Mouse (Mus musculus): ENCODE data around the gene Filip1l. TPM values are rescaled to one million over a fixed set of nuclear protein-coding genes. Genes with fewer than 3 reads are reported as not detected.
A peak's percentile ranks its signal among the peaks of the same experiment; 100 is the strongest.

Gene Filip1l
- total RNA-seq, 2 experiments from 2014 or later: 3.2 to 4.6 TPM

- DNase-seq (ENCODE audit: low spot score in 2 of 2): no peak
These were observed 172.2 kb downstream of the Filip1l start for GRCm38 (mm10) chr16:57525046-57525445.

GRCm38 (mm10) chr16:57525476-57525875 lies 172.6 kb downstream of the Filip1l start:
- DNase-seq (ENCODE audit: low spot score in 2 of 2): no peak

- no peak for DNase-seq (ENCODE audit: low spot score in 2 of 2)
These were observed 174.0 kb downstream of the Filip1l start for GRCm38 (mm10) chr16:57526893-57527292.

GRCm38 (mm10) chr16:57528457-57528856 lies 175.6 kb downstream of the Filip1l start:
- DNase-seq (ENCODE audit: low spot score in 2 of 2): no peak

- no peak for DNase-seq (ENCODE audit: low spot score in 2 of 2)
These were observed 177.7 kb downstream of the Filip1l start for GRCm38 (mm10) chr16:57530547-57530946.

GRCm38 (mm10) chr16:57532081-57532493 lies 179.2 kb downstream of the Filip1l start:
- DNase-seq (ENCODE audit: low spot score in 2 of 2): no peak

GRCm38 (mm10) chr16:57534365-57534764 lies 181.5 kb downstream of the Filip1l start:
- no peak for DNase-seq (ENCODE audit: low spot score in 2 of 2)

GRCm38 (mm10) chr16:57534811-57535210 lies 181.9 kb downstream of the Filip1l start:
- no peak for DNase-seq (ENCODE audit: low spot score in 2 of 2)

GRCm38 (mm10) chr16:57536511-57536910 lies 183.6 kb downstream of the Filip1l start:
- no peak for DNase-seq (ENCODE audit: low spot score in 2 of 2)

GRCm38 (mm10) chr16:57543243-57543642 lies 190.3 kb downstream of the Filip1l start:
- DNase-seq (ENCODE audit: low spot score in 2 of 2): no peak

- no peak for DNase-seq (ENCODE audit: low spot score in 2 of 2)
These were observed 191.5 kb downstream of the Filip1l start for GRCm38 (mm10) chr16:57544441-57544840.

GRCm38 (mm10) chr16:57546355-57546754 lies 193.5 kb downstream of the Filip1l start:
- no peak for DNase-seq (ENCODE audit: low spot score in 2 of 2)

GRCm38 (mm10) chr16:57548608-57549007 lies 195.7 kb downstream of the Filip1l start:
- no peak for DNase-seq (ENCODE audit: low spot score in 2 of 2)

- peak; percentile 21 to 58 for DNase-seq (ENCODE audit: low spot score in 2 of 2)
These were observed 196.5 kb downstream of the Filip1l start for GRCm38 (mm10) chr16:57549061-57550037.

- DNase-seq (ENCODE audit: low spot score in 2 of 2): no peak
These were observed 197.2 kb downstream of the Filip1l start for GRCm38 (mm10) chr16:57550088-57550487.

GRCm38 (mm10) chr16:57550817-57551216 lies 197.9 kb downstream of the Filip1l start:
- no peak for DNase-seq (ENCODE audit: low spot score in 2 of 2)

- DNase-seq (ENCODE audit: low spot score in 2 of 2): no peak
These were observed 198.7 kb downstream of the Filip1l start for GRCm38 (mm10) chr16:57551617-57552016.

- no peak for DNase-seq (ENCODE audit: low spot score in 2 of 2)
These were observed 199.8 kb downstream of the Filip1l start for GRCm38 (mm10) chr16:57552709-57553108.

- no peak for DNase-seq (ENCODE audit: low spot score in 2 of 2)
These were observed 200.3 kb downstream of the Filip1l start for GRCm38 (mm10) chr16:57553235-57553634.

- no peak for DNase-seq (ENCODE audit: low spot score in 2 of 2)
These were observed 202.1 kb downstream of the Filip1l start for GRCm38 (mm10) chr16:57554886-57555400.

GRCm38 (mm10) chr16:57555667-57556066 lies 202.8 kb downstream of the Filip1l start:
- no peak for DNase-seq (ENCODE audit: low spot score in 2 of 2)

GRCm38 (mm10) chr16:57556244-57556643 lies 203.4 kb downstream of the Filip1l start:
- DNase-seq (ENCODE audit: low spot score in 2 of 2): no peak
